Mouse (Mus musculus): ENCODE measurements around the gene Otog.

- TF ChIP-seq CTCF (IDR thresholded peaks at IDR 0.05; ENCODE audit: control insufficient read depth, insufficient read depth, insufficient replicate concordance, low read depth, low read length) (peak; percentile 21; the same call in 1 of the 2 replicates), POLR2A (IDR thresholded peaks at IDR 0.05; ENCODE audit: control insufficient read depth, low read depth, low read length) (no peak)
Observed at GRCm38 (mm10) chr7:46279946-46280345, 39.2 kb downstream of the Otog start.

Measured in testis, adult 2 months (tissue).